Mouse (Mus musculus): ENCODE measurements at regions not wholly inside any gene's neighbourhood (a gene's known extent, or its start where the extent isn't known, plus 50 kb on each side); places are given as distances from the start of the nearest gene placed in this dataset.

DNA sequence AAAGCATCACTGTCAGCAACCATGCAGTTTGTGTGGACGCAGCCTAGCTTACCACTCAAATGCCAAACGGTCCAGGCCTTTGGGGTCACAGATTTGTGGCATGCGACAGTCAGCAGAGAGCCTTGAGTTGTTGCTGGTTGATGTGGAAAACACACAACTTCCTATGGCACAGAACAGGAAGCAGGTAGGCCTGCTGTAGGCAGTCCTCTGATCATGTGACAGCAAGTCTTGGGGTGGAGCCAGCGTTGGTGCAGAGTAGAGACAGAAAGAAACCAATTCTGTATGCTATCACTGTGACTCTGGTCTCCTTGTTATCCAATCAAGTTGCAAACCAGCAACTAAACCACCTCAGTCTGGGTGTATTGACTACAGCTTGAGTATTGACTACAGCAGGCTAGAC is 71.5 kb upstream of the Sipa1l1 start:
- ChIA-PET CTCF (no interaction called here), POLR2A (interaction anchor here in 1 of 4 experiments (1.3 to 1.4 kb wide), 2 partner anchors 68 to 128 kb away, joined by 3 to 4 read pairs; no protein-coding TSS in a partner anchor)

- POLR2A ChIA-PET = no interaction called here
- CTCF ChIA-PET = no interaction called here
Observed at GRCm38 (mm10) chr12:82104211-82104610, 64.9 kb upstream of the Sipa1l1 start.

- CTCF ChIA-PET = no interaction called here
- POLR2A ChIA-PET = interaction anchor here in 1 of 4 experiments (0.5 kb wide), 1 partner anchor 572 kb away, joined by 3 read pairs; no protein-coding TSS in a partner anchor
Observed at GRCm38 (mm10) chr12:82105184-82106031, 63.7 kb upstream of the Sipa1l1 start.

- CTCF ChIA-PET = interaction anchor here in 2 of 4 experiments (0.7 to 1.4 kb wide), 2 partner anchors 16 to 20 kb away, joined by 3 read pairs; no protein-coding TSS in a partner anchor
- POLR2A ChIA-PET = no interaction called here
Observed at GRCm38 (mm10) chr12:82115766-82116165, 53.4 kb upstream of the Sipa1l1 start.

All from embryonic stem cell, embryonic (primary cell).